Mouse (Mus musculus) C2C12 (cell line): ENCODE measurements around the gene Kcnj15.

Experiments used
- CTCF ChIP-seq: IDR thresholded peaks from one replicate; pipeline ENCODE4 v1.5.1; 2011; ENCODE audit not compliant: control insufficient read depth, insufficient read depth, insufficient read length
- MAX ChIP-seq: IDR thresholded peaks from one replicate; pipeline ENCODE4 v1.6.1; 2011; ENCODE audit warnings: mild to moderate bottlenecking, control low read depth
- MYOG ChIP-seq: IDR thresholded peaks from one replicate; pipeline ENCODE4 v1.6.1; 2011; ENCODE audit not compliant: control insufficient read depth, insufficient read length; ENCODE audit errors: extremely low read depth
- USF1 ChIP-seq: IDR thresholded peaks from one replicate; pipeline ENCODE4 v1.6.1; 2011; ENCODE audit warnings: low read depth, mild to moderate bottlenecking, control low read depth, moderate library complexity

DNA sequence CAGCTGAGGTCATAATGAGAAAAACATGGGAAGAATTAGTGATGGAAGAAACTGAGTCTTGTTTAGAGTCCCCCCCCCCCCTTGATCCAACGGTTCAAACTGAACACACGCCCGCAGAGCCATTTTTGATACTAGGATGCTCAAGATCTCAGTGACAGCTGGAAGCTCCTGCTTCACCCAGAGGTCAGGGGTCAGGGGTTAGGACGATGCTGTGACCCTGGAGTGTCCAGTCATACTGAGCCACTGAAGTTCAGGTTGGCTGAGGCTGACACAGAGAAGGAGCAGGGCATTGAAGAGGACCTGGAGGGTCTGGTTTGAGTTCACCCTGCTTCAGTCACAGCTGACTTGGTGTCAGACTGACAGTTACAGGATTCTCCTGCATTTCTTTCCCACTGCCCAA lies 4.4 kb downstream of the Kcnj15 start:
- TF ChIP-seq CTCF (no peak), USF1 (no peak), MAX (no peak), MYOG (no peak)
